Mouse (Mus musculus) heart, adult 8-10 months (tissue): ENCODE results near the gene Klhl21. TPM values are rescaled to one million over a fixed set of nuclear protein-coding genes. Genes with fewer than 3 reads are reported as not detected.

ENCODE experiments used
- total RNA-seq, 4 experiments: library from RNA; stranded (reverse); gene quantifications; 2 replicates each; pipeline ENCODE4 v1.2.4; 2022

Klhl21 gene
- total RNA-seq, 4 experiments from 2014 or later = 87.7 to 109 (median 93.7) TPM

Other genes with a start within 250 kb of the Klhl21 start
- gene Camta1, start 146.9 kb upstream of the Klhl21 start, total RNA-seq = 100 to 1,000 TPM; 185 to 232 (median 202) TPM
- 100 to 1,000 TPM in 1 of 4 experiments, 10 to 100 TPM in 3; 71.2 to 111 (median 87.7) TPM for gene Dnajc11, start 75.1 kb upstream of the Klhl21 start, total RNA-seq
- 10 to 100 TPM; 12.4 to 15.8 (median 13.6) TPM for gene Thap3, start 19.8 kb upstream of the Klhl21 start, total RNA-seq
- 1 to 10 TPM; 4.6 to 5.7 (median 5.1) TPM for gene Phf13, start 12.5 kb upstream of the Klhl21 start, total RNA-seq
- 1 to 10 TPM; 3.8 to 5.7 (median 5.0) TPM for gene Zbtb48, start 18.9 kb downstream of the Klhl21 start, total RNA-seq
- gene Tas1r1, start 29.8 kb downstream of the Klhl21 start, total RNA-seq = not detected
- 10 to 100 TPM in 1 of 4 experiments, 1 to 10 TPM in 3; 8.3 to 10.0 (median 9.4) TPM for gene Nol9, start 30.5 kb downstream of the Klhl21 start, total RNA-seq
- gene Plekhg5, start 63.7 kb downstream of the Klhl21 start, total RNA-seq = 10 to 100 TPM; 11.9 to 15.0 (median 14.3) TPM
- 1 to 10 TPM; 1.1 to 3.2 (median 1.8) TPM for gene Tnfrsf25, start 107.1 kb downstream of the Klhl21 start, total RNA-seq
- 1 to 10 TPM; 2.6 to 3.5 (median 3.0) TPM for gene Espn, start 143.6 kb downstream of the Klhl21 start, total RNA-seq
- not detected for gene Hes2, start 150.1 kb downstream of the Klhl21 start, total RNA-seq
- 10 to 100 TPM; 63.9 to 80.9 (median 69.3) TPM for gene Acot7, start 169.3 kb downstream of the Klhl21 start, total RNA-seq